Mouse (Mus musculus): ENCODE measurements around the gene Commd7.

GRCm38 (mm10) chr2:153600021-153600666 is 32.4 kb downstream of the Commd7 start:
- peak; percentile 79 for TF ChIP-seq CTCF (IDR thresholded peaks at IDR 0.05; ENCODE audit: low read depth)
- no peak for TF ChIP-seq EP300 (optimal IDR thresholded peaks at IDR 0.05)
